Mouse (Mus musculus) forebrain, embryonic 11.5 days (tissue): ENCODE results near the gene Myo3b. TPM values are rescaled to one million over a fixed set of nuclear protein-coding genes. Genes with fewer than 3 reads are reported as not detected.
A peak's percentile ranks its signal among the peaks of the same experiment; 100 is the strongest.

Experiments
- ATAC-seq: fragments of 200-750 bp; cut with Nextera tagmentation; replicated peaks from 2 replicates; pipeline ENCODE4 v1.8.0; 2017; ENCODE audit warnings: moderate TSS enrichment; ENCODE audit not compliant: low FRiP score
- DNase-seq: peaks from one replicate; pipeline ENCODE4 v3.0.0-alpha.2; 2017; ENCODE audit warnings: low spot score
- H3K27ac ChIP-seq: fragments of 300-500 bp; sonication (generic); 2 replicates; pipeline ENCODE4 v1.5.1; 2014; ENCODE audit warnings: low read depth, low read length
- H3K27me3 ChIP-seq: fragments of 300-500 bp; sonication (generic); 2 replicates; pipeline ENCODE4 v1.6.1; 2014; ENCODE audit warnings: mild to moderate bottlenecking, low read length, mixed read lengths; ENCODE audit not compliant: control insufficient read depth, insufficient read depth
- H3K36me3 ChIP-seq: fragments of 300-500 bp; sonication (generic); 2 replicates; pipeline ENCODE4 v1.6.1; 2014; ENCODE audit warnings: mild to moderate bottlenecking, low read length, moderate library complexity, mixed read lengths; ENCODE audit not compliant: control insufficient read depth, insufficient read depth
- H3K4me1 ChIP-seq: fragments of 300-500 bp; sonication (generic); replicated peaks from 2 replicates; pipeline ENCODE4 v1.6.1; 2014; ENCODE audit warnings: low read length, mixed read lengths; ENCODE audit not compliant: control insufficient read depth, insufficient read depth
- H3K4me2 ChIP-seq: fragments of 300-500 bp; sonication (generic); 2 replicates; pipeline ENCODE4 v1.6.1; 2014; ENCODE audit warnings: low read depth, mild to moderate bottlenecking, low read length, moderate library complexity, mixed read lengths; ENCODE audit not compliant: severe bottlenecking
- H3K4me3 ChIP-seq: fragments of 300-500 bp; sonication (generic); 2 replicates; pipeline ENCODE4 v1.5.1; 2014; ENCODE audit warnings: low read depth, low read length
- H3K9ac ChIP-seq: fragments of 300-500 bp; sonication (generic); 2 replicates; pipeline ENCODE4 v1.6.1; 2014; ENCODE audit warnings: low read length
- H3K9me3 ChIP-seq: fragments of 300-500 bp; sonication (generic); 2 replicates; pipeline ENCODE4 v1.6.1; 2016; ENCODE audit warnings: low read length, mixed read lengths; ENCODE audit not compliant: control insufficient read depth
- WGBS: fragments of 180-500 bp; shearing (Covaris S2); extraction: QIAGEN DNeasy Blood & Tissue Kit; methylation state at CpG from one replicate; pipeline ENCODE4 v1.1.7; 2014; 5-methylcytosine and 5-hydroxymethylcytosine counted together
- polyA plus RNA-seq: library from polyadenylated mRNA; unstranded; fragments of >200 nt; fragmentation: Nextera tagmentation; extraction: Ambion mirVana; gene quantifications from 2 replicates; pipeline ENCODE4 v1.2.1, GENCODE M21; 2014

Myo3b gene
- polyA plus RNA-seq, 1 experiment from 2014 or later: not detected

DNA sequence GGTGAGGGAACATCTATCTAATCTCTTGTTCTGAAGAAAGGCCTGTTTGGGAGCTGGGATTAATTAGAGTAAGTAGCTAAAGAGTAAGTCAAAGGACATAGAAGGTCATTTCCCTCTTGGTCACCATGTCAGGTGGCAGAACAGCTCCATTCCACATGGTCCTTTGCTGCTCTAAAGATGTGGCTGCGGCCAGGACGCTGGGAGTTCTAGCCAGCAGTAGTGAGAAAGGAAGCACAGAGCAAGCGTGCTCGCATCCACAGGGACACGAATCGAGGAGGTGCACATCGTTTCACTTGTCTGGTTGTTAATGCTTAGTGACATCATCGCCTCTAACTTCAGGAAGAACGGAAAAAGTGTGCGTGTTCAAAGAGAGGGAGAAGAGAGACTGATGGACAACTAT lies 212.3 kb downstream of the Myo3b start:
- H3K9ac ChIP-seq: no peak overlapping the region
- ATAC-seq (no peak), DNase-seq (no peak)
- no peak overlapping the region for H3K4me2 ChIP-seq
- H3K36me3 ChIP-seq: no peaks in the 10 kb centered on the region
- WGBS: 94% methylated on average over 10 of the region's 10 CpGs
- no peak overlapping the region for H3K4me3 ChIP-seq
- H3K27ac ChIP-seq: no peak overlapping the region
- H3K4me1 ChIP-seq: no peaks in the 10 kb centered on the region
- no peaks in the 10 kb centered on the region for H3K27me3 ChIP-seq
- no peaks in the 10 kb centered on the region for H3K9me3 ChIP-seq

DNA sequence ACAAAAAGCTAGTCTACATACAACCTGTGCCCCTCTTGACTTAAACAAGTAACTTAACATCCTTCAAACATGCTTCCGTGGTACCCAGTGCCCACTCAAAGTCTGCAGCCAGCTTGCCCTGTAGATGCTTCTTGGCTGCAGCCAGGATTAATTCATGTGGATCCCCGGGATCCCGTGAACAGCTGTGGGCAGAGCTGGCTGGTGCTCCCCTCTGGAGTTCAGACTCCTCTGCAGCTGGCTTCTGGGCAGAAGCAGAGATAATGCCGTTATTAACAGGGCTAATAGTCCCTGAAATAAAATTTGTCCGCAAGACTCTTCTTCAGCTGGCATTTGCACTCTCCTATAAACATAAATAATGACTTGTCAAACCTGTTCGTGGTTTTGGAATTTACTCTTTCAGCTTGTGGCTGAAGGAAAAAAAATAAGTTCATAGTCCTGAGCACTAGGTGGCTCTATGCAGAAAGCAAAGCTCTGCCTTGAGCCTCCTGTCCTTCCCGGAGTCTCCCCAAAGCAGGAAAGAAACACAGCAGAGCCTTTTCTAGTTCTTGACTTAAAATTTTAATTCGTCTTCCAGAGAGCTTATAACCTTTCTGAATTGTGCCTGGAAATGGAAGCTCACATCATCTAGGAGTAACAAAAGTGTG lies 220.6 kb downstream of the Myo3b start:
- 37% methylated on average over 8 of the region's 8 CpGs for WGBS
- Histone ChIP-seq H3K9me3 (no peaks in the 10 kb centered on the region), H3K9ac (no peak overlapping the region), H3K27ac (no peak overlapping the region), H3K36me3 (no peaks in the 10 kb centered on the region), H3K4me3 (no peak overlapping the region), H3K4me1 (peaks cover 8% of the 10 kb centered on the region; the same call in 1 of the 2 replicates), H3K27me3 (no peaks in the 10 kb centered on the region), H3K4me2 (no peak overlapping the region)
- no peak for DNase-seq
- ATAC-seq: no peak

DNA sequence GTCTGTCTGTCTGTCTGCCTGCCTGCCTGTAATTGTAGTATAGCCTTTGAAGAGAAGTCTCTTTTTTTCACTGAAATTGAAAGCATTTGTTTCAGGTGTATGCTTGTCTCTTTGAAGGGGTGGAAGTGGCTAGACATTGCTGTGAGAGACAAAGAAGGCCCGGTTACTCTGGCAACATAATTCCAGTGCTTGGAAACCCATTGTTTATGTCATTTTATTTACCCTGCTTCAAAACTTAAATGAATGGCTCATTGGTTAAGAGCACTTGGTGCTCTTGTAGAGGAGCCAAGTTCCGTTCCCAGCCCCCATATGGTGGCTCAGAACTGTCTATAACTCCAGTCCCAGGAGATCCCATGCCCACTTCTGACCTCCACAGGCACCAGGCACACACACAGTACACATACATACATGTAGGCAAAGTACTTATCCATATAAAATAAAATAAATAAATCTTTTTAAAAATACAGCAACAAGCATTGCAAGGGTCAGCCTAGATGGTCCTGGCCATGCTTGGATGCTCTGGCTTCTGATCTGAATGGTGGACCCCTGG lies 221.8 kb downstream of the Myo3b start:
- no peaks in the 10 kb centered on the region for H3K9me3 ChIP-seq
- DNase-seq (no peak), ATAC-seq (no peak)
- H3K9ac ChIP-seq: no peak overlapping the region
- H3K27ac ChIP-seq: peak overlapping the region; percentile 37; the same call in 1 of the 2 replicates
- no peak overlapping the region for H3K4me3 ChIP-seq
- peaks cover 8% of the 10 kb centered on the region; the same call in 1 of the 2 replicates for H3K4me1 ChIP-seq
- H3K36me3 ChIP-seq: no peaks in the 10 kb centered on the region
- H3K4me2 ChIP-seq: no peak overlapping the region
- H3K27me3 ChIP-seq: no peaks in the 10 kb centered on the region
- 32% methylated on average over 2 of the region's 2 CpGs for WGBS

DNA sequence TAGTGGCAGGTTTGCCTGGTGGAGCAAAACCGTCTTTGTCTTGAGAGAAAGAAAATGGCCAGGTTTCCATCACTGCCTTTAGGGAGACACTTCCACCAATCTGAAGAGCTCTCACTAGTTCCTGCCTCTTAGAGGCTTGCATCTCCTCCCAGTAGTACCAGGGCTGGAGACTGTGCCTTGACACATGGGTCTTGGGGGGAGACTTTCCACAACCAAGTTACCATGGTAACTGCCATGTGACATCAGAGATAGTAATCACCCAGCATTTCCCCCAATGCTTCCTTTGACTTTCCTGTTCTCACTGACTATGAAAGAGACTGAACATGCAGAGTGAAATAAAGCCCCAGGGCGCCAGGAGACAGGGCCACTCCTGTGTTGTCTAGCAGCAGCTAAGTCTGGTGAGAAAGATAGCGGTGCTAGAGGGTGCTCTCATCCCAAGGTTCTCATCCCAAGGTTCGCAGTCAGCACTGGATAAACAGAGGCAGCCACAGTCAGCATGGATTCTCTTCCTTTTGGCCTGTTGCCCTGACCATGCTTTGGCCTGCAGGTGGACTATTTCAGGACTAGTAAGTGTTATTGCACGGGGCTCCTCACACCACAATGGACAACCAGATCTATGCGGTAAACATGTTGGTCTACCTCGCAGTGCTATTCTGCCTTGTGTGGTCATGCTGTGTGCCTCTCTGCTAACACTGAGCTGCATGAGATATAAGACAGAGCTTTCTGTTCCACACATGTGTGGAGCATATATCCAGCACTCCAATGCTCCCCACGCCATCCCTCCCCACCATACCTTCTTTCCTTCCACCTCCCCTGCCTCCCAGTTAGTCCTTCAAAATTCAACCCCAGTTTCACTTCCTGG lies 223.0 kb downstream of the Myo3b start:
- DNase-seq (no peak), ATAC-seq (no peak)
- Histone ChIP-seq H3K9ac (no peak overlapping the region), H3K27me3 (no peaks in the 10 kb centered on the region), H3K27ac (no peak overlapping the region), H3K4me2 (no peak overlapping the region), H3K36me3 (no peaks in the 10 kb centered on the region), H3K4me3 (no peak overlapping the region), H3K4me1 (peaks cover 8% of the 10 kb centered on the region; the same call in 1 of the 2 replicates), H3K9me3 (no peaks in the 10 kb centered on the region)
- 85% methylated on average over 8 of the region's 8 CpGs for WGBS

DNA sequence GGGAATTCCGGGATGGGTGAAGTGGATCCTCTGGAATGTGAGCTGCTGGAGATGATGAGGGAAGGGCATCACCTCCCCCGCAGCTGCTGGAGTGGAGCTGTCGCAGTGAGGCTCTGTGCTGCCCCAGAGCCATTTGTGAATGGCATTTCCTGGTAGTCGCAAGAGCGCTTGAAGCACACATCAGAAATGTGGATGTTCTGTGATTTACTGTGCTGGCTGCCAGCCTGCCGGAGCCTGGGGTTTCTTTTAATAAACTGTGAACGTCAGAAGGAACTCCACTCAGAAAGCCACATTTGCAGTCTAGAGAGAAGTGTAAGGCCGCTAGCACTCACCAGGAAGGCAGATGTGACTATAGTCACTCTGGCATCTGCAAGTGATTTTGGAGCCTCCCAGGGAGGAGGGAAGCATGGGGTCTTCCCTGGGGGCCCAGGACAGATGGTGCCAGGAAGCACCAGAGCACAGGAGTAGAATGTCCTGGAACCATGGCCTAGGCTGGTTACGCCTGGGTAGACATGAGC lies 223.7 kb downstream of the Myo3b start:
- H3K4me3 ChIP-seq: no peak overlapping the region
- no peaks in the 10 kb centered on the region for H3K9me3 ChIP-seq
- H3K4me2 ChIP-seq: no peak overlapping the region
- no peaks in the 10 kb centered on the region for H3K36me3 ChIP-seq
- ATAC-seq (no peak), DNase-seq (no peak)
- H3K4me1 ChIP-seq: peaks cover 8% of the 10 kb centered on the region; the same call in 1 of the 2 replicates
- WGBS: 66% methylated on average over 9 of the region's 9 CpGs
- H3K27ac ChIP-seq: no peak overlapping the region
- no peaks in the 10 kb centered on the region for H3K27me3 ChIP-seq
- no peak overlapping the region for H3K9ac ChIP-seq

DNA sequence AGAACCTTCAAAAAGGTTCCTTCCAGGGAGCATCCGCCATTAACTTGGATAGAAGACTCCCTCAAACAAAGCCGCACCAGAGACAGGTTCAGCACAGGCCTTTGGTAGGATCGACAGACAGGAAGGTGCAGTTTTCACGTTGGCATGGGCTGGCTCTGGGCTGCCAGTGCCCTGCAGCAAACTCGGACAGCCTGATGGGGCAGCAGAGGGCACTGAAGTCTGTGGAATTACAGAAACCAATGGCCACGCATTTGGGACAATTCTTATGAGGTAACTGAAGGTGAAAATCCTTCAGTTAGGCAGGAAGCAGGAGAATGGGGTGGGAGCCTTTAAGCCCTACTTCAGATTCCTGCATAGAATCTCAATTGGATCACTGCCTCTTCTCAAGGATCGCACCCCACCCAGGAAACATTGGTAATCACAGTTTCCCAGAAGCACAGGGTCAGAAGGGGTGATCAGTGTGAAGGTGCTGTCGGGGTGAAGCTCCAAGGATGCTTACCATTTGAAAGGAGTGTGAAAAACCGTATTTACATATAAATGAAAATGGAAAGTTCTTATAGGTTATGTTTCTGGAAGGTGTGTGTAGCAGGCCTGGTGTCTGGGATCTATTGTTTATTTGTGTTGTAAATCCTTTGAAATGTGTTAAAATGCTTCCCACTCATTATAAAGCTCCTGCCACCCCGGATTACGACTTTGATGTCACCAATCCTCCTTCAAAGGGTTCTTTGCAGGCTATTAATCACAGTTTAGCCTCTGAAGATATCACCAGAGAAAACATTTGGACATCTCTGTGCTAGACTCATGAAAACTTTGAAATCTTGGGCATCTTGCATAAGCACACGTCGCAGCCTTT lies 239.7 kb downstream of the Myo3b start:
- Histone ChIP-seq H3K27ac (no peak overlapping the region), H3K9ac (no peak overlapping the region), H3K27me3 (no peaks in the 10 kb centered on the region), H3K9me3 (no peaks in the 10 kb centered on the region), H3K4me1 (peaks cover 2% of the 10 kb centered on the region; the same call in 1 of the 2 replicates), H3K4me3 (no peak overlapping the region), H3K4me2 (no peak overlapping the region), H3K36me3 (no peaks in the 10 kb centered on the region)
- ATAC-seq (no peak), DNase-seq (peak; percentile 52)
- 37% methylated on average over 13 of the region's 13 CpGs for WGBS

DNA sequence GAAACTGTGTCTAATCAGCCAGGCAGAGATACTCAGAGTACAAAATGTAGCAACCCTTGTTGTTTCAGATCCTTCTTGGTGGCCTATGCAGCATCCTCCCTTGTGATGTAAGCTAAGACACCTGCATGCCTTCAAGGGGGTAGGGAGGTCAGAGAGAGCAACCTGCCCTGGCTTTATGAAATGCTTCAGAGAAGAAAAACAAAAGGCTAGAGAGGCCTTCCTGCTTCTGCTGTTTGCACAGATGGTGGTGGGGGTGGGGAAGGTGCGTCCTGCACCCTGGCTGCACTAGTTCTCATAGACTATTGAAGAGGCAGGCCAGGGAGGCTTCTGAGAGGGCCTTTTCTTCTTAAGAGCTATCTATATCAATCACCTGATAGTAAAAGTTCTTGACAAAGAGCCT lies 245.2 kb downstream of the Myo3b start:
- H3K4me3 ChIP-seq: no peak overlapping the region
- ATAC-seq (no peak), DNase-seq (no peak)
- H3K9me3 ChIP-seq: no peaks in the 10 kb centered on the region
- H3K36me3 ChIP-seq: no peaks in the 10 kb centered on the region
- no peak overlapping the region for H3K27ac ChIP-seq
- 70% methylated on average over 1 of the region's 1 CpGs for WGBS
- H3K4me2 ChIP-seq: no peak overlapping the region
- no peaks in the 10 kb centered on the region for H3K27me3 ChIP-seq
- no peaks in the 10 kb centered on the region for H3K4me1 ChIP-seq
- H3K9ac ChIP-seq: no peak overlapping the region

DNA sequence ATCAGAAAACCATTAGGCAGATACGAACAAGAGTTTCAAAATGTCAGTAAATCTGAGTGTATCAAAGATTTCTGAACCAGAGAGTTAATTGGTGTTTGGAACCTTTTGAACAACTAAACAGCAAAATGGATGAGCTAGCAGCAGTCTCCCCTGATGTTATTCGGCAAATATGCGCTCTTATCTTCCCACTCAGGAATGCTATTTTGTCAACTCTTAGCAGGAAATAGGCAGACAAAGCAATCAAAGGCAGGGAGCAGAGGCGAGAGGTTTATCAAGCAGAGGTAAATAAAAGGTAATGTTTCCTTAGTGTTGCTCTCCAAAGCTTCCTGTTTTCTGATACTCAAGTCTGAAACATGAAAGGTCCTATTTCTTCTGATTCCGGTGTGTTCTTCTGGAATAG lies 252.1 kb downstream of the Myo3b start:
- Histone ChIP-seq H3K4me3 (no peak overlapping the region), H3K9me3 (no peaks in the 10 kb centered on the region), H3K4me1 (no peaks in the 10 kb centered on the region), H3K4me2 (no peak overlapping the region), H3K27ac (no peak overlapping the region), H3K36me3 (no peaks in the 10 kb centered on the region), H3K9ac (no peak overlapping the region), H3K27me3 (no peaks in the 10 kb centered on the region)
- no peak for DNase-seq
- ATAC-seq: no peak
- 74% methylated on average over 5 of the region's 5 CpGs for WGBS
